Mouse (Mus musculus) right cerebral cortex, adult 18-20 months (tissue): ENCODE measurements at regions not wholly inside any gene's neighbourhood (a gene's known extent, or its start where the extent isn't known, plus 50 kb on each side); places are given as distances from the start of the nearest gene placed in this dataset.
A peak's percentile ranks its signal among the peaks of the same experiment; 100 is the strongest.
"Not testable (repeated sequence)": the region's sequence is repeated elsewhere in the genome, so short reads cannot be mapped to it uniquely, and the experiment has no call there.

Experiments
- DNase-seq: peaks from one replicate; pipeline ENCODE4 v3.0.0; 2022; ENCODE audit warnings: mixed read lengths

DNA sequence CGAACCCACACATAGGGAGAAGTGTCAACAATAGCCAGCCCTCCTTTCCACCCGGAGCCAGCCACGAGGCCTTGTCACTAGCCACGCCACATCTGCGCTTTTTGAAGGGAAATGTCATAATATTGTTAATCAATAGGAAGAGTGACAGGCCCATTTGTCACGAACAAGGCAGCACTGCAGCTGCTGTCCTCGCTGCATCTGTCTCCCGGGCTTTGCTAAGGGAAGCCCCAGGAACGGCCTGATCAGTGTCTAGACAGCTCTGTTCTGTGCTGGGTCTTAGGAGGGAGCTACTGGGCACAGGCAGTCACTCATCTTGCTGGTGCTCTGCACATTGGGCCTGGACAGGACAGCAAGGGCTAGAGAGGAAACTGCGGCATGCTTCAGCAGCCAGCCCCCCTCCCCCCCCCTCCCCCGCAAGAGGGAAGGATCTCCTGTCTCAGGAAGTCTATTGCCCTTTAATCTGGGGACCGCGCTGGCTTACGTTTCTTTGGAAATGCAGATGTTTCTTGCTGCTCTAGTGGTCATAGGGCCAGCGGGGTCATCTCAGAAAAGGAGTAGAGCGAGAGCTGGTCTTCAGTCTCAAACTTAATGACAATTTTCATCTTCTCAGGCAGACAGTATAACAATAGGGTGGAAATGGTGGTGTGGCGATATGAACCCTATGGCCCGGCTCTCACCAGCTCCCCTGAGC lies 169.1 kb upstream of the Npvf start:
- no peak for DNase-seq

DNA sequence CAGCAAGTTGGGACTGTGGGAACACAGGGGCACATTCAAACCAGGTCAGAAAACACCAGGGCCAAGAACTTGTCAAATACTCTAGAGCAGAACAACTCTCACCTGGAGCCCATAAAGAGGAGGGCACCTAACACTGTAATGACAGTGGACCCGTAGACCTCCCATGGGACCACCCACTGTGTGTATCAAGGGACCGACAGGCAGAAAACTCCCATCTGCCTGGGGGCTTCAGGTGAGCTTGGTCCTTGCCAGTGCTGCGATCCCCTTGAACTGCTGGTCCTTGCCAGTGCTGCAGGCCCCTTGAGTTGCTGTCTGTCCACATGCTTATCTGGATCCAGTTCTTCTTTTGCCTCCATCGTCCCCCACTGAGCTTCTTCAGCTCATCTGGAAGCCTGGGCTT lies 170.2 kb upstream of the Npvf start:
- DNase-seq, result no peak

DNA sequence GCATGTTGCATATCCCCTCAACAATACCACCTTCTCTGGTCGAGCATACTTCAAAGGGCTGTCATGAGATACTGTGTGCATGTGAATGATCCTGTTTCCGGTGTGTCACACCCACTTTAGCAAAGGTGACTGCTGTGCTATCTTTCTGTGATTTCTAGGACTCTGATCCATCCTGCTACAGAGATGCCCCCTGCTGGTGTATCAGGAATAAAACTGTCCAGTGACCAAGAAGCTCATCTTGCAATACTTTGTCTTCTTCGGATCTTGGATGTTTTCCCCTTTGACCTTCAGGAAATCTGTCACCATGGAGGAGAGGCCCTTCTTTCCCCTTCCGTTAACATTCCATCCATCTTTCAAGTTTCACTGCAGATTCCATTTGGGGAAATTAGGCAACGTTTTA lies 177.5 kb upstream of the Npvf start:
- DNase-seq, result no peak

DNA sequence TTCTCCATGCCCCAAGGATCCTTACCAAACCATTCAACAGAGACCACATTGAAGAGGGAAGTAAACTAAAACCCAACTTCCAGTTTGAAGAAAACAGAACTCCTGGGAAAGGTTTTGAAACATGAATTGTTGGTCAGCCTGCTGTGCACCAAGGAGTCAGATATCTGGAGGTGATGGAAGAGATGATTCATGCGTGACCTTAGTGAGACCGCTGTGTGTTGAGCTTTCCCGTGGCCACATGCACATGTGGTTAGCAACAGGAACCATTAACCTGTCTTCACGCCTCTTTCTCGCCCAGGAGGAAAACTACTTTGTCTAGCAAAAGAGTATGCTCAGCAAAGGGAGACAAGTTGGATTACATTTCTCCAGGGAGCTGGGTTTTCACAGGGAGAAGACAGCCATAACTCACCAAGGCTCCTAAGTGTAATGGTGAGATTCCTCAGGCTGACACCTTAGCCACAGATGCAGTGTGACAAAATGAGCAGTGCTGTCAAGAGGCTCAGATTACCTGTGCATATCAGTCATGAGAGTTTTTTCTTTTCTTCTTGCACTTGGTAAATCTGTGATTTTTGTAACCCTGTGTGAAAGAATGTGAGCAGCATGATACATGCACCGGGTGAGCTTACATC lies 181.9 kb upstream of the Npvf start:
- DNase-seq, result no peak

DNA sequence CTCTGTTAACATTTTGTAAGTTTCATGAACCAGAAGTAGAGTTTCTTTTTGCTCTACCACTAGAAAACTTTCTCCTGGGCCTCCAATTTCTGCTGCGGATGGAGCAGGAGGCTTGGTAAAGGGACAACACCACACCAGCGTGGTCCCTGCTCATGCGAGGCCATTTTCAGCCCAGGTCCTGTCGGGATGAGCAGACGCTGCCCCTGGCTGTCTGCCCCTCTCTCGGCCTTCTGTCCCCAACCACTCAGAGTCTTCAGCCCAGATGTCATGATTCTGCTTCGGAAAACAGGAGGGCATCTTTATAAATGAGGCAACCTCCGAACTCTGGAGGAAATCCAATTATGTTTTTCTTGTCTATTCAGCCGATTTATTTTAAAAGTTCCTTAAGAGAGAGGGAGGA lies 186.6 kb upstream of the Npvf start:
- no peak for DNase-seq

DNA sequence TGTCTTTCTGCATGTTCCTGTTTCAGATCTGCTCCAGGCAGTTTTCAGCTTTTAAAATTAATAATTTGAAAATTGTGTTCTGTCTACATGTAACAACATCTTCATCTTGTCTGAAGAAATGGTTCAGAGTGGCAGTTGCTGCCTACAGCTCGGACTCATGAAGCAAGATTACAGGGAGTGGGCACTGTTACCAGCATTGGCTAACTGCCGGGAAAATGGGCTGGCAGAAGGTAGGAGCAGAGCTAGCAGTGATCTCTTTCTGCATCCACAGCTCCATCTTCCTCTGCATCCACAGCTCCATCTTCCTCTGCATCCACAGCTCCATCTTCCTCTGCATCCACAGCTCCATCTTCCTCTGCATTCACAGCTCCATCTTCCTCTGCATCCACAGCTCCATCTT lies 191.0 kb upstream of the Npvf start:
- not testable (repeated sequence) for DNase-seq

DNA sequence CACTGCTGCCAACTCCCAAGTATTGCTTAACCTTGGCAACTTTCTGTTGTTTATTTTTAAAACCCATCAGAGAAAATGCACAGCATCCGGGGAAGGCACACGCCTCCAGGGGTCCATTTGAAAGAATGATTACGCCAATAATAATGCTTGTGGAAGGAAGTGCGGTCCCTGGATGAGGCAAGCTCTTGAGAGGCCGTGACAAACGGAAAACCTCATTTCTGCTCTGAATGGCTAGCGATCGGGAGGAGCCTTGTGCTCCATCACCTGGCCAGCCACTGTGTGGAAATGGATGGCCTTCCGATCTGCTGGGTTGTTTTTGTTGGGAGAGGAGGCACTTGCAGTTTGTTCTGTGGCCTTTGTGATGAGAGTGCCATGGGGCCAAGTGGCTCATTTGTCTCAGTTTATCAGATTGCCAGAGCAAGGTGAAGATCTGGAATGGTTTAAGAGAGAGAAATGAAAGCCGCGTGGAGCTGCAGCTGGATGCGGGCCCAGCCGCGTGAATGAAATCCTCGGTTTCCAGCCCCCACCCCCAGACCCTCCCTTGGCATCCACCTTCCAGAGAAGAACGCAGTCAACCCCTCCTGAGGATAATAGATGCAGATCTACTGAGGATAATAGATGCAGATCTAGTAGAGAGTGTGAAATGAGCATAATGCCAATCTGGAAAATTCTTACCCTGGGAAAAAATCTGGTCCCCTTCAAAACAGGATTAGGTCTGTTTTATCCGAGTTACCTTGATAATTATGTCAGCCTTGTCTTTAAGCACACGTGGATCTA lies 192.7 kb upstream of the Npvf start:
- no peak for DNase-seq

DNA sequence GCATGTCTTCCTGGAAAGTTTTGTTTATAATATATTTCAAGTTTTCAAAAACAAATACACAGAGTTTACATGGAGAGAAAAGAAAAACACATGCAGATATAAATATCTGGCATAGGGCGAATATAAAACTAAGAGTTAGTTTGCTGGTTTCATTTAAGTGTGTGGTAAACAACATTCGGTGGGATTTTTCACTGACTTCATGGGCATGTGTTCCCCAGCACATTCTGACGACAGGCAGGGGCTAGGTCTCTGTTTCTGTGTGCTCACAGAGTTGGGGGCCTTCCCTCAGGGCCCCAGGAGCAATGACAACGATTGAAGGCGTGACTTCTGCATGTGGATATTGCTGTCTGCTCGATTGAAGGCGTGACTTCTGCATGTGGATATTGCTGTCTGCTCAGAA lies 193.3 kb upstream of the Npvf start:
- DNase-seq, result no peak

DNA sequence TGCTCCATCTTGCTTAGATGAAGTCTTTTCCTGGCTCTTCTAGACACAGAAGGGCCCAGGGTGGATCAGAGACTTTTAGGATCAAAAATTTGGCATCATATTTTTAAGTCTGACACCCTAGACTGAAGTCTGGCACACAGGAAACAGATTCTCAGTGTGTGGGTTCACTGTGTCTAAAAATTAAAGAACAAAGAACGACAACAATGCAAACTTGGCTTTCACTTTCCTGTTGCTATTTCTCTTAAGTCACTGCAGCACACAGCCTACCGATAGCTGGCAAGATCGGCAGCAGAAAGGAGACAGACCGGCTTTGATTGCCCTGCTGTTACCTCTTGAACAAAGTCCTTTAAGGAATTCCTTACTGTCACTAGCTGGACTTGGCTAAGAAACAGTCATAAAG lies 204.9 kb upstream of the Npvf start:
- no peak for DNase-seq

DNA sequence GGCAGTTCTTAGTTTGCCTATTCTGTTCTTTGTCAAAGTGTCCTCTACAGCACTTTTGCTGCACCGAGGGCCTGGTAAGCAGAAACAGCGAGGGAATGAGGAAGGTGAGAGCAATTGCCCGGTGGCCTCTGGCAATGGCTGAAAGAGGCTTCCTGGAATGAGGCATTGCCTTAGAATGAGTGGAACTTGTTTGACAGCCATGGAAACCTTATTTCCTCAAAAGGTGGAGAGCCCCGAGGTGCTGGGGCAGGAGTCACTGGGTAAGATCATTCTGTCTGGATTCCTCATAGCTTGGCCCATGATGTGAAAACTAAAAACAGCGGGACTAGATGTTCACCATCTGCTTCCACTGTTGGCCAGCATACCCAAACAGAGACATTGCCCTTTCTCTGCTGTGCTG lies 223.8 kb upstream of the Npvf start:
- no peak for DNase-seq

DNA sequence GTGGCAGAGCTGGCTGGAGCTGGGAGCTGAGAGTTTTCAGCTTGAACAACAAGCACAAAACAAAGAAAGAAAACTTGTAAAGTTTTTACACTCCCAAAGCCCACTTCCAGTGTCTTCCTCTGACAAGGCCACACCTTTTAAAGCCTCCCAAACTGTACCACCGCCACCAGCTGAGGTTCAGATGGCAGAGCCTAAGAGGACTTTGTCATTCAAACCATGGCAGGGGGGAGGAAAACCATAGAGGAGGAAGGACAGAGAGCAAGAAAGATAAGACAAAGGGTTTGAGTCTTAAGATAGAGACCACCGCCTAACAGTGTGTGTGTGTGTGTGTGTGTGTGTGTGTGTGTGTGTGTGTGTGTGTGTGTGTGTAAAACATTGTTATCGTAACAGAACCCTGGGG lies 228.1 kb upstream of the Npvf start:
- no peak for DNase-seq

DNA sequence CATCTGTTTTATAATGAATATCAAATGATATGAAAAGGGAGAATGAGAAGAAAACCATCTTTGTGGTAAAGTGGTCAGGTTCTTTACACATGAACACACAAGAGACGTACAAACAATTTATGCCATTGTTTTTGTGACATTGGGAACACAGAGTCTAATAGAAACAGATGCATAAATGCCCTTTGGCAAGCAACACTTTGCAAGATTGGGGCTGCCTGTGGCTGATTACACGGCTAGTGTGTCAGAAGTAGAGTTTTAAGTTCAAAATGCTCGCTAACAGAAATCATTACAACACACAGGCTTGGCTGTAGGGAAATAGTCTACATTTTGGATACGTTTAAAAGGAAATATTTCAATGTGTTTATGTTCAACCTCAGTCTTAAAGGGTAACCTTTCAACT lies 228.5 kb upstream of the Npvf start:
- DNase-seq, result no peak

DNA sequence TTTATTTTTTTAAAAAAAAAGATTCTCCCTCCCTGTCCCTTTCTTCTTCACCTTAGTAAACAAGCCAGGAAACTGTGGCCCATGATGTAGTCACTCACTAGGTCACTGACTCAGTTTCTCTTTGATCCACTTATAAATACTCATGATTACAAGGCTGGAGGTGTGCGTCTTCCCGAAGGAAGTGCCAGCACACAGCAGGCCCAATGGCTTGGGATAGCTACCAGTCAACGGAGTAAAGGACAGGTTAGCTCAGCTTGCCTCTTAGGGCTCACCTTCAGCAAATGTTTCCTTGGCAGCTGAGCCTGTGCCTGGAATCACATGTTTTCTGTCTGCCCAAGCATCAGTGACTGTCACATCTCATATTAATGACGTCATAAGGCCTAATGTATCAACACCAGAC lies 230.8 kb upstream of the Npvf start:
- no peak for DNase-seq

DNA sequence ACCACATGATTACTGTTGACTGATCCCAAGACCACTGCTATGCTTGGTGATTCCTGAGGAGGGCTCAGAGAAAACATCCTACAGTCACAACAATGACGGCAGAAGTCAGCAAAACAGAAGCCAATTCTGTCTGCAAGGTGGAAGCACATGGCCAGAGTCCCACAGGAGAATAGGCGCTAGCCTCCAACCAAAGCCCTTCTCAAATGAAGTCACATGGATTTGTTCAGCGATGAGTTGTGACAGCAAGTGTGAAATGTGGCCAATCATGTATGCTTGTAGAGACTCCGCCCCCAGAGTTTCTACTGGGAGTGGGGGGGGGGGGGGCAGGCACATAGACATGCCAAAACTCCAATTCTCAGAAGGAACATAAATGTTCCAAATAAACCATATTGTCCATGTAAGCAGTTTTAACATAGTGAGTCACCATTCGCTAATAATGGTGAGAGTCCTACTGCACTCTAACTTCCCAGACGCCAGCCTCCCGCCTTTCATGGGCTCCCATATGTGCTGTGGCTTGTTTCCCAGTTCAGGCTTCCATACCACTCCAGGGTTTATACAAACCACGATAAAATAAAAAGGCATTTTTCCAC lies 231.6 kb upstream of the Npvf start:
- DNase-seq, result no peak

DNA sequence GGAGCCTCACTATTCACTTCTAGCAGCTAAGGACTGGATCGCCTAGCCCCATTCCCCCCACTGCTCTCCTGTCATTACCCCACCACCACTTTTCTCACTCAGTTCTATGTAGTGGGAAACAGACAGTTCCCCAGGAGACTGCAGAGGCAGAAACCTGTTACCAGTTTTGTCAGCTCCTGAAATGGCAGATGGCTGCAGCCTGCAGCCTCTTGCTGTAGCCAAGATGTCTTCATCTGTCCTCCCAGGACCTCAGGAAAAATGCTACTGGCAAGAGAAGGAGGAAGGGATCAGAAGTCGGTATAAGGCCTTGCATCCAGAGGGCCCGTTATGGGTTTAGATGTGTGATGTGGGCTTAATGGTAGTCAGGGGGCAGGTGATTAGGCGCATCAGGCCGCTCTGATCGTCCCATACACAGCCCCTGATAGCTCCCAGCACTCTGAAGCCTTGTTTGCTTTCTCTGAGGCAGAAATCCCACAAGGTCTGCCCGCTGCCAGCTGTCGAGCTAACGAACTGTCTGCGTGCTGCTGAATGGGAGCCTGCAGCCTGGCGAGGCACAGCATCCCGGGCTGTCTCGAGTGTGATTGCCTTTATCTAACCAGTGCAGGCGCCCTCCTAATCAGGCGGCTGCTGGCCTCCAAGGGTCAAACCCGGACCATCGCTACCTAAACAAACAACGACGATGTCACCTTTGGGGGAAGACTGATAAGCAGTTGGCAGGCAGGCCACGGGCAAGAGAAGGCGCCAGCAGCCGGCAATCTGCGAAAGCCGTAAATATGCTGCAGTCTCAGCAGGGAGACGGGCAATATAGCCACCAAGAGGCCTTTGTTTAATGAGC lies 236.3 kb upstream of the Npvf start:
- peak; percentile 29 for DNase-seq

DNA sequence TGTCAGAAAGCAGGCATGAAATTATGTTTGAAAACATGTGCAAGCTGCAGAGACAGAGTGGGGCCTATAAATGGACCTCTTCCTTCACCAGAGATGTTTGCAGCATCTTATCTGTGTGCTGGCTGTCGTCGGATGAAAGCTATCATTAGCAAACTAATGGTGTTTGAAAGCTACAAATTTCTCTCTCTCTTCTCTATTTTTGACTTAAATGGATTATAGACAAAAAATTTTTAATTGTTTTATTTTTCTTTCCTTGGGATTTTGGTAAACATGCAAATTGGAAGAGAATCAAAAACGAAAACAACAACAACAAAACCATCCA lies 236.9 kb upstream of the Npvf start:
- no peak for DNase-seq

DNA sequence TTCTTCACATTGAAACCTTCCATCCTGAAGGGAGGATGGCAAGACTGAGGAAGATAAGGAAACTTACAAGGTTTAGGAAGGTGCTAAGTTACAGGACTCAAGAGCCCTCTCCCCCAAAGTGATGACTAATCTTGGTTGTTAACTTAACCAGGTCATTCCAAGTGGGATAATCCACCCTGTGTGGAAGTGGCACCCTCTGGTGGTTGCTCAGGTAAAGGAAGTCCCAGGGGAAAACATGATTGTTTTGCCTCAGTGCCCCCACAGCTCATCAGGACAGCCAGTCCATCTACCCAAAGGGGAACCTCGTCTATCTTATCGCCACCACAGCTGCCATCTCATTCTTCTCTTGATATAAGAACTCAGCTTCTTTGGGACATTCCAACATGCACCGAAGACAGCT lies 244.6 kb upstream of the Npvf start:
- DNase-seq, result no peak

DNA sequence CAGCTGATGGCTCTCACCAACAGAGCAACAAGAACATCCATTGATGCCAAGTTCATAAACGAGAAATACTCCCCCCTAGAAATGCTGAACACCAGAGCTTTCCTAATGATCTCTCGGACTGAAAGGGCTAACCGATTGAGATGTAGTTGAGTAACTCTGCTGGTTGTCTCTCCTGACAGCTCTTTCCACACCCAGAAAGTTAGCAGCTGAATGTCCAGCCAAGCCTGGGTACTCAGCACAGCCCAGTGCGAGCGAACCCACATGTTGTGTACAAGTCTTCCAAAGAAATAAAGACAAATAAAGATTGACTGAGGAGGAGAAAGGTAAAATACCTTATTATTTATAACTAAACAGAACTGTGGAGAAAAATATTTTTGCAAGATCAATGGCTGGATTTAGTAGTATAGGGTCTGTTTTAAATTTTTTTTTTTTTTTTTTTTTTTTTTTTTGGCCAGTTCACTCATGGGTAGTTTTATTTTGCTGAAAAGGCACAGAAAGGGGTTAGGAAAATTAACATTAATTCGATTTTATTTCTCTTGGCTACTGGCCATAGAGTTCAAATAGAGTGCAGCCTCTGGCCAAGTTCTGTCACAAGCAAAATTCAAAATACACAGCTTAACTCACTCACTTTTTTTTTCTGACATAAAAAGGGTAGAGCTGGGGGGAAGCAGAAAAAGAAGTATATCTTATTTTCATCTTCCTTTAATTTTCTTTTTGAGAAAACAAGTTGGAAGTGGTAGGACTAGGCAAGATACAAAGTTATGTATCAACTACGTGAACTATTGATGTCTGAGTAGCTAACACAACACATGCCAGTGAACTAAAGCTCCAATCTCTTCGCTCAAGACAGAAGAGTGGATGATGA lies 261.2 kb upstream of the Npvf start:
- no peak for DNase-seq

DNA sequence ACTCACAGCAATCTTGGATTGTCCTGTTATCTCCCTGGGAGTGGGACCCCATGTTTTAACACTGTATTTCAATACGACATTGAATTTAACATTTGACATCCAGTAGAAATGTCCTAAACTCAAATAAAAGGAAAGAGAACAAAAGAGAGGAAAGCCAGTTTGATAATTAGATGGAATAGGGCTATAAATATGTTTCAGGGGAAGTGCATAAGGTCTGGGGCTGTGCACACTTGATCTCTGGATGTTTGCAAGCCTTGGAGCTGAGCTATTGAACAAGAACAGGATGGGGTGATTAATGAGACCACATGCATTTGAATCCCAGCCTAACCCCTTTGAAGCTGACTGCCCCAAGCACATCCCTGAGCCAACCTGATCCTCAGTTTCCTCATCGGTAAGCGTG lies 264.0 kb upstream of the Npvf start:
- no peak for DNase-seq

DNA sequence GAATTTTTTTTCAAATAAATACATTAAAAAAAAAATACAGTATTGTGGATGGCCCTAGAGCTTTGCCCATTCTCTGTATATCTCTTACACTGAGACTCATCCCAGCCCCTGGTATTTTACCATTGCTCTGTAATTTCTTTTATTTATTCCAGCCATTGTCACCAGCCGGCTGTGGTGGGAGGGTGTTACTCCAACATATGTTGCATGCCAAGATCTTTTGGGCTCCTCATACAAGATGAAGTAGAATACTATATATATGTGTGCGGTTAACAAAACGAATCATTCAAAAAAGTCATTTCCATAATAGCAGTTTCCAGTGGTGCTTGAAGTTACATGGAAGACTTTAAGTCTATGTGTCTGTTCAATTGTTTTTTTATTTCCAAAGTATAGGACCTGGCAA lies 268.0 kb upstream of the Npvf start:
- peak; percentile 39 for DNase-seq

DNA sequence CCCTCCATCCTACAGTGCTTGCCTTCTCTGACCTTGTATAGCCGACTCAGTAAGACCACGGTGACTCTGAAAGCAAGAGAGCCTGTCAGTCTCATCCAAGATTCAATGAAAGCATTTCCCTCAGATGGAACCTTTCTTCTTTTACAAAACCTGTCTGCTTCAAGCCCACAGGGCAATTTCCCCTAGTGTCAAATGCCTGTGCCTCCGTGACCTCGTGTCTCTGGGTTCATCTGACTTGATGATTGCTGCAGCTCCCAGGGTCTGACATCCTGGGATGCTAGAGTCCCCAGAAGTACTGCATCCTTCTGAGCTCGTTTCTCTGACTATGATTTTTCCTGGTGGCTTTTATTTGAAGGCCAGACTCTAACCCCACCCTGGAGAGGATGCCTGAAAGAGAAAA lies 270.3 kb upstream of the Npvf start:
- DNase-seq, result no peak

DNA sequence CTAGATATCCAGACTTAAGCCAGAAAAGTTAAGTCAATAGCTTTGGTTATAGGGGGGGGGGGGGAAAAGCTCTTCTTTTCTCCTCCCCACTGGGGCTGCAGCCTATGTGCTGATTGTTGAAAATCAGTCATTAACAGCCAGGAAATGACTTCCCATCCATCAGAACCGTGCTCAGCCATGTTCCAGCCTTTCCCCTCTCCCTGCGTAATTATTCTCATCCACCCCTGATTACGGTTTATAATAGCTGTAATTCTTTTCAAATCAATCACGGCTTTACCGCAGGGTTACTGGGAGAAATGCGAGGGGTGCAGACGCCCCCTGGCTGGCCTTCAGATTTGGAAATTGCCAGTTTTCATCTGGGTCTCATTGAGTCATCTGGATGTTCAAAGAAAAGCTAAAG lies 270.8 kb upstream of the Npvf start:
- DNase-seq, result no peak
